ENCODE assay signal across 8 mouse cellular contexts in genomic region chr2:29193819-29194546, GRCm38 (mm10). TPM values are rescaled to one million over a fixed set of nuclear protein-coding genes. Genes with fewer than 3 reads are reported as not detected.
DNase-seq lines count a peak whose midpoint lies in the region; ATAC-seq lines count a peak whose summit lies in the region.

No protein-coding gene starts in this region.

- DNase-seq in kidney, adult 9 months, result no peak
- peak; percentile 39 for DNase-seq in embryo, embryonic 11 days
- no peak for DNase-seq in adrenal gland, postnatal 10 days
- DNase-seq in frontal cortex, adult 2 months (ENCODE audit: extremely low spot score in 1 of 2, low spot score in 1 of 2), result no peak
- no peak for DNase-seq in left cerebral cortex, postnatal 36 days (ENCODE audit: low spot score in 2 of 2)

- H3K27me3 ChIP-seq in kidney, embryonic 16.5 days (ENCODE audit: insufficient read depth, low read length), result peaks cover 24% of the 10 kb centered on the region
- peaks cover 30% of the 10 kb centered on the region for H3K27me3 ChIP-seq in hindbrain, embryonic 12.5 days
- H3K27me3 ChIP-seq in midbrain, embryonic 13.5 days, result peaks cover 40% of the 10 kb centered on the region

- H3K4me3 ChIP-seq in kidney, embryonic 16.5 days (ENCODE audit: low read length), result peak overlapping the region; percentile 43
- peak overlapping the region; percentile 51 for H3K4me3 ChIP-seq in hindbrain, embryonic 12.5 days
- peak overlapping the region; percentile 52 for H3K4me3 ChIP-seq in midbrain, embryonic 13.5 days (replicated peaks)

- H3K36me3 ChIP-seq in kidney, embryonic 16.5 days (ENCODE audit: insufficient read depth, low read length), result no peaks in the 10 kb centered on the region
- H3K36me3 ChIP-seq in hindbrain, embryonic 12.5 days, result no peaks in the 10 kb centered on the region
- H3K36me3 ChIP-seq in midbrain, embryonic 13.5 days, result no peaks in the 10 kb centered on the region

- no peak overlapping the region for H3K27ac ChIP-seq in kidney, embryonic 16.5 days (ENCODE audit: low read length)
- H3K27ac ChIP-seq in hindbrain, embryonic 12.5 days, result no peak overlapping the region
- no peak overlapping the region for H3K27ac ChIP-seq in midbrain, embryonic 13.5 days

- H3K9ac ChIP-seq in kidney, embryonic 16.5 days (replicated peaks; ENCODE audit: low read length), result peak overlapping the region; percentile 32; the same call in 1 of the 2 replicates
- H3K9ac ChIP-seq in hindbrain, embryonic 12.5 days, result peak overlapping the region; percentile 65
- peak overlapping the region; percentile 58; the same call in 1 of the 2 replicates for H3K9ac ChIP-seq in midbrain, embryonic 13.5 days (replicated peaks)

- H3K4me1 ChIP-seq in kidney, embryonic 16.5 days (ENCODE audit: insufficient read depth, low read length), result peaks cover 10% of the 10 kb centered on the region
- peaks cover 31% of the 10 kb centered on the region for H3K4me1 ChIP-seq in hindbrain, embryonic 12.5 days
- peaks cover 25% of the 10 kb centered on the region for H3K4me1 ChIP-seq in midbrain, embryonic 13.5 days (replicated peaks)

- intact Hi-C loops in left cerebral cortex, postnatal 36 days (cut with DNase I), result no loop called here

- 23% methylated on average over 16 of the region's 16 CpGs for WGBS in kidney, embryonic 16.5 days
- 11% methylated on average over 16 of the region's 16 CpGs for WGBS in hindbrain, embryonic 12.5 days
- WGBS in midbrain, embryonic 13.5 days, result 11% methylated on average over 16 of the region's 16 CpGs

- ATAC-seq in kidney, embryonic 16.5 days (ENCODE audit: low FRiP score, low TSS enrichment), result no peak
- no peak for ATAC-seq in hindbrain, embryonic 12.5 days (ENCODE audit: low FRiP score)
- ATAC-seq in midbrain, embryonic 13.5 days, result peak; percentile 48; the same call in 1 of the 2 replicates

- H3K9me3 ChIP-seq in kidney, embryonic 16.5 days (ENCODE audit: low read length), result no peaks in the 10 kb centered on the region
- no peaks in the 10 kb centered on the region for H3K9me3 ChIP-seq in hindbrain, embryonic 12.5 days (replicated peaks)
- no peaks in the 10 kb centered on the region for H3K9me3 ChIP-seq in midbrain, embryonic 13.5 days

- H3K4me2 ChIP-seq in kidney, embryonic 16.5 days (replicated peaks; ENCODE audit: low read depth, low read length), result peak overlapping the region; percentile 79
- H3K4me2 ChIP-seq in hindbrain, embryonic 12.5 days (replicated peaks), result peak overlapping the region; percentile 99
- peak overlapping the region; percentile 94 for H3K4me2 ChIP-seq in midbrain, embryonic 13.5 days (replicated peaks)

RNA-seq across cellular contexts. Expression of gene Ntng2, which starts 58.8 kb away (rescaled TPM):
- 5.1 TPM in 2 replicates for polyA plus RNA-seq in kidney, embryonic 16.5 days (2015; fragmentation: Nextera tagmentation; extraction: Ambion mirVana)
- 2.6 and 3.1 TPM in 2 replicates for polyA plus RNA-seq in hindbrain, embryonic 12.5 days (2016; fragmentation: Nextera tagmentation; extraction: Ambion mirVana)
- polyA plus RNA-seq in midbrain, embryonic 13.5 days (2015; fragmentation: Nextera tagmentation; extraction: Ambion mirVana), result 11.8 and 15.6 TPM in 2 replicates
- 10 to 100 TPM; 16.2 to 24.2 TPM for total RNA-seq in adrenal gland, postnatal 10 days (2021)
- 47.4 and 50.5 TPM in 2 replicates for polyA plus RNA-seq in frontal cortex, adult 2 months (2012; rRNA removed)
- 100 to 1,000 TPM in 1 of 2 experiments, 10 to 100 TPM in 1; 96.5 to 102 TPM for total RNA-seq in left cerebral cortex, postnatal 36 days (2021)
